Mouse (Mus musculus) left cerebral cortex, adult 8-10 months (tissue): ENCODE data around the gene B4galnt1. TPM values are rescaled to one million over a fixed set of nuclear protein-coding genes. Genes with fewer than 3 reads are reported as not detected.

Experiments
- DNase-seq, 2 experiments: peaks; one replicate each; pipeline ENCODE4 v3.0.0; 2022; ENCODE audit warnings: low spot score in 2 of 2
- total RNA-seq, 4 experiments: library from RNA; stranded (reverse); gene quantifications; 2 replicates each; pipeline ENCODE4 v1.2.4; 2022

Gene B4galnt1
- total RNA-seq, 4 experiments from 2014 or later: 105 to 118 (median 112) TPM

GRCm38 (mm10) chr10:127170002-127170401 lies 5.0 kb downstream of the B4galnt1 start:
- no peak for DNase-seq

- DNase-seq: no peak
Measured at GRCm38 (mm10) chr10:127170837-127171272, 5.8 kb downstream of the B4galnt1 start.

- no peak for DNase-seq
Measured at GRCm38 (mm10) chr10:127171631-127172200, 6.7 kb downstream of the B4galnt1 start.

GRCm38 (mm10) chr10:127173148-127174065 lies 8.4 kb downstream of the B4galnt1 start:
- DNase-seq: no peak

- DNase-seq: no peak
Measured at GRCm38 (mm10) chr10:127174170-127174569, 9.1 kb downstream of the B4galnt1 start.

- no peak for DNase-seq
Measured at GRCm38 (mm10) chr10:127176228-127176627, 11.2 kb downstream of the B4galnt1 start.

GRCm38 (mm10) chr10:127176756-127177155 lies 11.7 kb downstream of the B4galnt1 start:
- DNase-seq: no peak

GRCm38 (mm10) chr10:127177235-127177634 lies 12.2 kb downstream of the B4galnt1 start:
- DNase-seq: no peak

GRCm38 (mm10) chr10:127177719-127178118 lies 12.7 kb downstream of the B4galnt1 start:
- DNase-seq: no peak

GRCm38 (mm10) chr10:127178286-127179027 lies 13.4 kb downstream of the B4galnt1 start:
- no peak for DNase-seq

- peak in 1 of 2 experiments; percentile 62 for DNase-seq
Measured at GRCm38 (mm10) chr10:127179871-127180694, 15.1 kb downstream of the B4galnt1 start, which contains the start of gene Slc26a10. Gene Slc26a10 (minus strand): TSS chr10:127180645.

GRCm38 (mm10) chr10:127180695-127181047 lies 15.6 kb downstream of the B4galnt1 start:
- DNase-seq: no peak

- DNase-seq: no peak
Measured at GRCm38 (mm10) chr10:127181566-127181965, 16.5 kb downstream of the B4galnt1 start.

GRCm38 (mm10) chr10:127182624-127183023 lies 17.6 kb downstream of the B4galnt1 start:
- DNase-seq: no peak

GRCm38 (mm10) chr10:127183759-127184158 lies 18.7 kb downstream of the B4galnt1 start:
- no peak for DNase-seq

GRCm38 (mm10) chr10:127185101-127185500 lies 20.1 kb downstream of the B4galnt1 start:
- no peak for DNase-seq

GRCm38 (mm10) chr10:127185506-127185905 lies 20.5 kb downstream of the B4galnt1 start:
- no peak for DNase-seq

- DNase-seq: no peak
Measured at GRCm38 (mm10) chr10:127186451-127186850, 21.4 kb downstream of the B4galnt1 start.

- peak in 1 of 2 experiments; percentile 89 for DNase-seq
Measured at GRCm38 (mm10) chr10:127187371-127188078, 22.5 kb downstream of the B4galnt1 start.

- no peak for DNase-seq
Measured at GRCm38 (mm10) chr10:127188079-127188453, 23.0 kb downstream of the B4galnt1 start.
